Mouse (Mus musculus) G1E (cell line): ENCODE measurements around the gene Sapcd1. TPM values are rescaled to one million over a fixed set of nuclear protein-coding genes. Genes with fewer than 3 reads are reported as not detected.
A peak's percentile ranks its signal among the peaks of the same experiment; 100 is the strongest.

ENCODE experiments used
- ATAC-seq: 2 replicates; pipeline ENCODE4 v1.8.0; 2016; ENCODE audit warnings: mild to moderate bottlenecking; ENCODE audit not compliant: insufficient number of reproducible peaks, poor library complexity, low FRiP score, severe bottlenecking; ENCODE audit errors: extremely low read depth
- DNase-seq: peaks from one replicate; pipeline ENCODE4 v3.0.0; 2012; ENCODE audit warnings: low spot score
- H3K27me3 ChIP-seq: 2 replicates; pipeline ENCODE4 v1.6.1; 2012; ENCODE audit warnings: mild to moderate bottlenecking, low read length, inconsistent platforms; ENCODE audit not compliant: insufficient read depth
- H3K36me3 ChIP-seq: replicated peaks from 2 replicates; pipeline ENCODE3; 2012; ENCODE audit warnings: mild to moderate bottlenecking, inconsistent platforms
- H3K4me1 ChIP-seq: 2 replicates; pipeline ENCODE4 v1.6.1; 2012; ENCODE audit warnings: low read depth, low read length, inconsistent platforms, mixed read lengths; ENCODE audit not compliant: insufficient read depth
- H3K4me3 ChIP-seq: 2 replicates; pipeline ENCODE4 v1.5.1; 2012; ENCODE audit warnings: low read depth, mild to moderate bottlenecking, inconsistent platforms, low read length, moderate library complexity, mixed read lengths
- H3K9me3 ChIP-seq: replicated peaks from 2 replicates; pipeline ENCODE4 v1.6.1; 2012; ENCODE audit warnings: inconsistent platforms
- CTCF ChIP-seq: IDR thresholded peaks from 2 replicates; pipeline ENCODE4 v1.5.1; 2012; ENCODE audit warnings: low read depth, low read length, inconsistent platforms, mixed read lengths
- GATA1 ChIP-seq: IDR thresholded peaks from 2 replicates; pipeline ENCODE4 v1.6.1; 2012; ENCODE audit warnings: borderline replicate concordance, low read length, inconsistent platforms, mixed read lengths
- GATA2 ChIP-seq: IDR thresholded peaks from 2 replicates; pipeline ENCODE4 v1.6.1; 2012; ENCODE audit warnings: low read depth, low read length, inconsistent platforms, borderline replicate concordance
- POLR2AphosphoS5 ChIP-seq: IDR thresholded peaks from 2 replicates; pipeline ENCODE4 v1.6.1; 2012; ENCODE audit warnings: low read depth, low read length, inconsistent platforms; ENCODE audit not compliant: insufficient replicate concordance
- TAL1 ChIP-seq: conservative IDR thresholded peaks from 2 replicates; pipeline ENCODE4 v1.6.1; 2012; ENCODE audit warnings: low read depth, low read length, inconsistent platforms, mixed read lengths
- polyA plus RNA-seq: library from polyadenylated mRNA; stranded (reverse); fragments of >175 nt; gene quantifications from 2 replicates; pipeline ENCODE4 v1.2.3, GENCODE M21; 2012
- total RNA-seq, 2 experiments: library from RNA; stranded (forward) in 1 of 2; stranded (reverse) in 1 of 2; fragments of 200-1000 nt in 1 of 2; fragments of >200 nt in 1 of 2; fragmentation: Nextera tagmentation in 1 of 2; gene quantifications; 2 replicates each; pipeline ENCODE4 v1.2.3; 2014 to 2017

The Sapcd1 gene
- total RNA-seq (2014; fragmentation: Nextera tagmentation) = 35.3 and 35.5 TPM in 2 replicates
- 156 and 206 TPM in 2 replicates for total RNA-seq (2017)
- polyA plus RNA-seq = 90.0 and 101 TPM in 2 replicates

DNA sequence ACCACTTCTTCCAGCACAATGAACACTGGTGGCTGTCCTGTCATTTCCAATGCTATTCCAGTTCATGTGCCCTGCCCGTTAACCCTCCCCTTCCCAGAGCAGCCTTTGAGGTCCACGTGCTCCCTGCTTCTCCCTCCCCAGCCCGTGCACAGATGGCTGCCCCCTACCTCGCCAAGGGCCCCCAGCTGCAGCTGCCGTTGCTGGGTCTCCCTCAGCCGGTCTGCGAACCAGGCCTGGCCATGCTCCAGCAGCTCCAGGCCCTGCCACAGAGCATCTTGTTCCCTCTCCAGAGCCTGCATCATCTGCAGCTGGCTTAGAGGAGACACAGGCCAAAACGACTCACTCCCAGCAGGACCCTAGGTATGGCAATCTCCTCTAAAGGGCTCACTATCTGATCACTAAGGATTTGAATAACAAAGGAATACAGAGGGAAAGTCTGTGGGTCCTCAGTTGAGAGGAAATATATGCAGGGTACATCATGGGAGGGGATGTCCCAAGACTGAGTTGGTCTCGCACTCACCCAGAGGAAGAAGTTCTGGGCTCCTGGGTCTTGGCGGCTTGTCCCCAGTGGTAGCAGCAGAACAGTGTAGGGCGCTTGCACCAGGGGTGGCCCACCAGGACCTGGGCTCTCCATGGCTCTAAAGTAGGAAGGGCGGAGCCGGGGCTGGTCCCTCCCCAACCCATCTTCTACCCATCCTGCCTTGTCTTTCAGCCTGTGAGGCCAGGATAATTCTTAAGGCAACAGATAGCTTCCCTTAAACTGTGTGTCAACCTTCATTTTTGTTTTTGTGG, at the start of gene Sapcd1:
Gene Sapcd1, minus strand, starts transcription at position 740 of the 792 bp plus-strand sequence.
- no peaks in the 10 kb centered on the region for H3K27me3 ChIP-seq
- TF ChIP-seq POLR2AphosphoS5 (no peak), GATA1 (no peak), CTCF (no peak), TAL1 (no peak), GATA2 (no peak)
- DNase-seq (peak; percentile 68), ATAC-seq (peak; percentile 45)
- H3K36me3 ChIP-seq = peaks cover 68% of the 10 kb centered on the region
- H3K4me1 ChIP-seq = peaks cover 98% of the 10 kb centered on the region
- H3K4me3 ChIP-seq = peak within 1 kb of the TSS; percentile 78
- H3K9me3 ChIP-seq = no peaks in the 10 kb centered on the region

DNA sequence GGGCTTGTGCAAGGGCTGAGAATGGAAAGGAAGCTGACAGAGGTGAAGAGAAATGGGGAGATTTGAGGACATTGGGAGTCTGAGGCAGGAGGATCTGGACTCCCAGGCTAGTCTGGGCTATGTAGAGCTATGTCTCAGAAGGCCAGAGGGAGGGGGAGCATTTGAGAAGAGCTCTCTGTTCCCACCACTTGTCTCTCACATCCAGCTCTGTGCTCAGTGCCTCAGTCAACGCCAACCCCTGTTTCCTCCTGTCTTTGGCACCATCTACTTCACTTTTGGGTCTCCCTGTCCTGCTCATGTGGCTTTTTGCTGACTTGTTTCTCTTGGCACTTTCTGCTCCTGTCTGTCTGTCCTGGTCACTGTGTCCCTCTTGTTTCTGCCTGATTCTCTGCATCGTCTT, 49.5 kb upstream of the Sapcd1 start:
- H3K4me1 ChIP-seq = peaks cover 64% of the 10 kb centered on the region
- DNase-seq = no peak

DNA sequence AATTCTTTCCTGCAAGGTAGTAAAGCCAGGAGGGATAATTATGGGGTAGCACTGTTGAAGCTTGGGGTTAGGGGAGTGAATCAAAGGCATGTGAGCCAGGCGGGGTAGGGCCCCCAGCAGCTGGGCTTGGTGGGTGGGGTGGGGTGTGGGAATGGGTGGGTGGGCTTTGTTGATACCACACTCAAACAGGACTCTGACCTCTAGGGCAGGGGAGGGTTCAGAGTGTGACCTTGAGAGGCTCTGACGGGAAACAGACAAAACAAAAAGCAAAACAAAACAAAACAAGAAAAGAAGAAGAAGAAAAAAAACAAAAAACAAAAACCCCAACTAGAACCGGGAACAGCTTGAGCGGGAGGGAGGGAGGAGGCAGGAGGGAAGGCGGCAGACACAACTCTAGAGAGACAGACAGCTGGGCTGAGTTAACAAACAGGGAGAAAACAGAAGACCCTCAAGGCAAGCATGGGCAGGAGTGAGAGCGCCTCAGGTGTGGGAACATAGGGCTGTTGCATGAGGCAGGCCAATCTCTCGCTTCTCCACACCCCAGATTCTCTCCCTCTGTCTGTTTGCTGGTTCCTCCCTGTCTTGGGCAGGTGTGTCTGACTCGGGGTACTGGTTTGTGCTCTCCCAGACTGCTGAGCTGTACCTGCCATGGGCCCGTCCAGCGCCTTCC, 48.8 kb upstream of the Sapcd1 start, which contains the start of gene Ly6g6e:
Gene Ly6g6e, plus strand, starts transcription at position 396 of the 670 bp plus-strand sequence.
- Histone ChIP-seq H3K4me3 (no peak within 1 kb of the TSS), H3K36me3 (no peaks in the 10 kb centered on the region), H3K9me3 (no peaks in the 10 kb centered on the region), H3K27me3 (peaks cover 8% of the 10 kb centered on the region; the same call in 1 of the 2 replicates), H3K4me1 (peaks cover 58% of the 10 kb centered on the region)
- DNase-seq = no peak
- TF ChIP-seq GATA2 (no peak), TAL1 (no peak), GATA1 (no peak), CTCF (no peak), POLR2AphosphoS5 (no peak)
- ATAC-seq = no peak

More for the DNA sequence above, 49.5 kb upstream of the Sapcd1 start:
- Histone ChIP-seq H3K4me3 (no peak overlapping the region), H3K27me3 (peaks cover 7% of the 10 kb centered on the region; the same call in 1 of the 2 replicates), H3K9me3 (no peaks in the 10 kb centered on the region), H3K36me3 (no peaks in the 10 kb centered on the region)
- ATAC-seq = no peak
- no peak for TF ChIP-seq CTCF
- no peak for TF ChIP-seq POLR2AphosphoS5
- no peak for TF ChIP-seq TAL1
- no peak for TF ChIP-seq GATA1
- TF ChIP-seq GATA2 = no peak

DNA sequence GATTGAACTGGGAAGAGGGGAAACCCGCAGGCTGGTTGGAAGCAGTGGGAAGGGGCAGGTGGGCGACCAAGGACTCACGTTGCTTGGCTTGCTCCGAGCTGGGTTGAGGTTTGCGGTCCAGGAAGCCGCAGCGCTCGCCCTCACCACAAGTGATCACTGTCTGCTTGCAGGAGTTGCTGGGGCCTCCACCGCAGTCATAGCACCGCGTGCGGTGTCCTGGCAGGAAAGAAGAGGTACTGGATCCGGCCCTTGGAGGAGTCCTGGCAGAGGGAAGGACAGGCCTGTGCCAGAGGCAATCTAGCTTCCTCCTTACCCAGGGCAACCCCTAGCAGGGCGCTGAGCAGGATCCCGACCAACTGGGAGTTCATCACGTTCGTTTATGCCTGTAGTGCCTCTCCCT, 46.3 kb upstream of the Sapcd1 start:
- TF ChIP-seq TAL1 (no peak), POLR2AphosphoS5 (no peak), CTCF (no peak), GATA1 (no peak), GATA2 (no peak)
- no peak for ATAC-seq
- DNase-seq = no peak
- Histone ChIP-seq H3K4me3 (peak overlapping the region; percentile 4; the same call in 1 of the 2 replicates), H3K4me1 (peaks cover 43% of the 10 kb centered on the region), H3K9me3 (no peaks in the 10 kb centered on the region), H3K27me3 (peaks cover 21% of the 10 kb centered on the region), H3K36me3 (no peaks in the 10 kb centered on the region)

DNA sequence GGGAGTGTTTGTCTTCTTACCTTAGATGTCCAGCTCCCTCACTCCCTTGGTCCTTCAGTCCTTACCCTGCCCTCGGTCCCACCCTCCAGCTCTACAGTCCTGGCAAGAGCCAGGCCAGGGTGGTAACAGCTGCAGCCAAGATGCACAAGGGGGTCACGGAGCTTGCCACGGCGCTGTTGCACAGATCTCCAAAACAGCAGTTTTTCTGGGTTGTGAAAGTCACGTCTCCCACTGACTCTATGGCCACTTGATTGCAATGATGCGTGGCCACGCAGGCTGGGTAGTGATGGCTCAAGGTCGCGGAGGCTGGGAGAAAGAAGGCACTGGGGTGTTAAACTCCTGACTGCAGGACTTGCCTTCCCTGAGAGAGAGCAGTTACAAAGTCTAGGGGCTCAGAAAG, 43.6 kb upstream of the Sapcd1 start:
- Histone ChIP-seq H3K27me3 (peaks cover 39% of the 10 kb centered on the region), H3K4me3 (no peak overlapping the region), H3K4me1 (peaks cover 26% of the 10 kb centered on the region), H3K9me3 (no peaks in the 10 kb centered on the region), H3K36me3 (no peaks in the 10 kb centered on the region)
- no peak for DNase-seq
- no peak for TF ChIP-seq POLR2AphosphoS5
- TF ChIP-seq GATA2 = no peak
- TF ChIP-seq TAL1 = no peak
- TF ChIP-seq CTCF = no peak
- TF ChIP-seq GATA1 = no peak
- no peak for ATAC-seq

DNA sequence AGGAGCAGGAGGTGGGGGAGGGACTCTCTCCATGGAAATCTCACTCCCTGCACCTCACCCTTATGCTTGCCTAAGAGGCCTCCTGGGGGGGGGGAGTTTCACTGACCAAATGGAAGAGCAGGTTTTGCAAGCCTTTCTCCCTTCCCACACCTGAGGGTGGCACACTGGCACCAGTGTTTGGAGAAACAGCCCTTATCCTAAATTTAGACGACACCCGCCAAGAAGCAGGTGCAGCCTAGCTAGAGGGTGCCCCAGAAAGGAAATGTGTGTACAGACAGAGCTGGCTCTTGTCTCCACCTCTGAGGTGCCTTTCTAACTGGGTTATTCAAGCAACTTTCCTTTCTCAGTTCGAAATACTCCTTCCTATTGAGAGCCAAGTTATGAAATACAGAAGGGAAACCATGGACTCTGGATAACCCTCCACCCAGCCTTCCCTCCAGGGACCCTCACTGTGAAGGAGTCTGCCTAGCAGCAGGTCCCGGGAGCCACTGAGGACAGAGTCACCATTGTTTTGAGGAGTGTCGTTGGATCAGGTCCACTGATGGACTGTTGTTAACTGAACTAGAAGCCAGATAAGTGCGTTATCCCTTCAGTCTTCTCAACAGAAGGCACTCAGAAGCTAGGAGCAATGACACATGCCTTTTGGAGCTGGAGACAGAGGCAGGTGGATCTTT, 42.9 kb upstream of the Sapcd1 start:
- H3K9me3 ChIP-seq = no peaks in the 10 kb centered on the region
- H3K4me3 ChIP-seq = no peak overlapping the region
- peaks cover 28% of the 10 kb centered on the region for H3K4me1 ChIP-seq
- no peak for ATAC-seq
- no peak for TF ChIP-seq TAL1
- TF ChIP-seq POLR2AphosphoS5 = no peak
- TF ChIP-seq GATA1 = no peak
- TF ChIP-seq CTCF = no peak
- TF ChIP-seq GATA2 = no peak
- H3K27me3 ChIP-seq = peaks cover 46% of the 10 kb centered on the region
- no peaks in the 10 kb centered on the region for H3K36me3 ChIP-seq
- DNase-seq = no peak
